Mouse (Mus musculus): ENCODE data around the gene Gm16442. TPM values are rescaled to one million over a fixed set of nuclear protein-coding genes. Genes with fewer than 3 reads are reported as not detected.
"Not testable (repeated sequence)": the region's sequence is repeated elsewhere in the genome, so short reads cannot be mapped to it uniquely, and the experiment has no call there.

Gene Gm16442
- not detected in 2 replicates for polyA plus RNA-seq (2016; fragmentation: Nextera tagmentation; extraction: Ambion mirVana)

GRCm38 (mm10) chr7:20122479-20122878 is at the start of gene Gm16442:
Gene Gm16442, minus strand, starts transcription at chr7:20122579.
- no CpG with 5 or more reads among the region's 2 CpGs for WGBS
- DNase-seq (ENCODE audit: low spot score); H3K9me3 ChIP-seq; H3K4me1 ChIP-seq; H3K27ac ChIP-seq (replicated peaks); H3K36me3 ChIP-seq (replicated peaks); H3K4me3 ChIP-seq; H3K27me3 ChIP-seq (replicated peaks; ENCODE audit: low read depth, poor library complexity, severe bottlenecking): not testable (repeated sequence)

DNA sequence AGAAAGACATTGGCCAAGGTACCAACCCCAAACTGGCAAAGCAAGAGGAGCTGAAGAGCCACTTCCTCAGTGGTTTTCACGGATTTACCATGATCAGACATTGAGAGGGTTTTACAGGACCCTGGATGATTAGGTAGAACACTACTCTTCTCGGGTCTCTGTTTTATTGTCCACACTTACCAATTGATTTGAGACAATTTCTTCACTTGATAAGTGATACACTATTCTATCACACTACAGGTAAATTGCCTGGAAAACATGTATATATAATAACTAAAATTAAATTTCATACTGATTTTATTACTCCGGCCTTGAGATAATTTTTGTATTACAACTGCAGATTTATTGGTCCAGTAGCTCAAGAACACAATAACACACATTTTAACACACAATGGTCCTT is 45.9 kb upstream of the Gm16442 start, which contains the start of gene Vmn1r94:
Gene Vmn1r94 (minus strand): TSS at position 101 of the 400 bp plus-strand sequence.
- no CpG with 5 or more reads among the region's 3 CpGs for WGBS

DNA sequence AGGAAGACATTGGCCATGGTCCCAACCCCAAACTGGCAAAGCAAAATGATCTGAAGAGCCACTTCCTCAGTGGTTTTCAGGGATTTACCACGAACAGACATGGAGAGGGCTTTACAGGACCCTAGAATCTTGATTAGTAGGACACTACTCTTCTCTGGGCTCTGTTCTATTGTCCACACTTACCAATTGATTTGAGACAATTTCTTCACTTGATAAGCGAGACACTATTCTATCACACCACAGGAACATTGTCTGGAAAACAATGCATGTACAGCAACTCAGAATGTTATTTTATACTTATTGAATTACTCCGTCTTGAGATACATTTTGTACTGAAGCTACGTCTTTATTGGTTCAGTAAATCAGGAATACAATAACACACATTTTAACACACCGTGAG is 16.6 kb upstream of the Gm16442 start, which contains the start of gene Vmn1r93:
Gene Vmn1r93 (minus strand): TSS at position 101 of the 400 bp plus-strand sequence.
- not testable (repeated sequence) for H3K4me3 ChIP-seq; H3K36me3 ChIP-seq (replicated peaks); H3K27me3 ChIP-seq (replicated peaks; ENCODE audit: low read depth, poor library complexity, severe bottlenecking); H3K27ac ChIP-seq (replicated peaks); DNase-seq (ENCODE audit: low spot score); H3K9me3 ChIP-seq; H3K4me1 ChIP-seq
- WGBS, result no CpG with 5 or more reads among the region's 5 CpGs

More for the DNA sequence above, 45.9 kb upstream of the Gm16442 start, which contains the start of gene Vmn1r94:
- not testable (repeated sequence) for H3K4me1 ChIP-seq; H3K36me3 ChIP-seq (replicated peaks); H3K27me3 ChIP-seq (replicated peaks; ENCODE audit: low read depth, poor library complexity, severe bottlenecking); H3K27ac ChIP-seq (replicated peaks); H3K4me3 ChIP-seq; DNase-seq (ENCODE audit: low spot score); H3K9me3 ChIP-seq

DNA sequence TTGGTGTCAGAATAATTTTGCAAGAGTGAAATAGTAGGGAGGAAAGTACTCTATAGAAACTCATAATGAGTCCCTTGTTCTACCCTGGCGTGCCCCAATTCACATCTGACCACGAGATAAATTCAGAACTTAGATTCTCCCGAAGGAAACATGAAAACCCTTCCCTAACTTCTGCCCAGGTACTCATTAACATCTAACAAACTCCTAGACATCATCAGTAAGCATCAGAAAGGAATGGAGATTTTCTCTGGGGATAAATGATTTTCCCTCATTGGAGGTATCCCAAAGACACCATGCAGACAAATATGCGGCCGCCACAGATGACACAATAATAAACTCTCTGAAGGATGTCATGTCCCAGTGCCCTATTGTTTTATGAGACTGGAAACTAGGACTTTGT is 23.0 kb downstream of the Gm16442 start, which contains the start of gene Vmn1r91:
Gene Vmn1r91 (plus strand): TSS at position 301 of the 400 bp plus-strand sequence.
- not testable (repeated sequence) for H3K27ac ChIP-seq (replicated peaks); H3K4me1 ChIP-seq; H3K9me3 ChIP-seq; H3K4me3 ChIP-seq; H3K36me3 ChIP-seq (replicated peaks); DNase-seq (ENCODE audit: low spot score); H3K27me3 ChIP-seq (replicated peaks; ENCODE audit: low read depth, poor library complexity, severe bottlenecking)
- 82% methylated on average over 5 of the region's 5 CpGs for WGBS

- not testable (repeated sequence) for H3K27me3 ChIP-seq (replicated peaks; ENCODE audit: low read depth, poor library complexity, severe bottlenecking); H3K27ac ChIP-seq (replicated peaks); DNase-seq (ENCODE audit: low spot score); H3K4me1 ChIP-seq; H3K4me3 ChIP-seq; H3K9me3 ChIP-seq; H3K36me3 ChIP-seq (replicated peaks)
- 71% methylated on average over 18 of the region's 18 CpGs for WGBS
Observed at GRCm38 (mm10) chr7:20078118-20078517, 44.3 kb downstream of the Gm16442 start.

Other genes starting within 250 kb of the Gm16442 start
- gene Ceacam19, start 234.6 kb downstream of the Gm16442 start, polyA plus RNA-seq (2016; fragmentation: Nextera tagmentation; extraction: Ambion mirVana), result not detected in 2 replicates
- 8.2 and 8.8 TPM in 2 replicates for gene Pvr, start 201.4 kb downstream of the Gm16442 start, polyA plus RNA-seq (2016; fragmentation: Nextera tagmentation; extraction: Ambion mirVana)
- 0.21 TPM in 1 of 2 replicates, not detected in the other for gene Igsf23, start 171.8 kb downstream of the Gm16442 start, polyA plus RNA-seq (2016; fragmentation: Nextera tagmentation; extraction: Ambion mirVana)
- gene Ceacam20, start 157.2 kb downstream of the Gm16442 start, polyA plus RNA-seq (2016; fragmentation: Nextera tagmentation; extraction: Ambion mirVana), result not detected in 2 replicates
- gene Nlrp9b, start 131.1 kb downstream of the Gm16442 start, polyA plus RNA-seq (2016; fragmentation: Nextera tagmentation; extraction: Ambion mirVana), result not detected in 2 replicates
- gene Vmn1r91, start 22.9 kb downstream of the Gm16442 start, polyA plus RNA-seq (2016; fragmentation: Nextera tagmentation; extraction: Ambion mirVana), result not detected in 2 replicates
- gene Vmn1r93, start 16.5 kb upstream of the Gm16442 start, polyA plus RNA-seq (2016; fragmentation: Nextera tagmentation; extraction: Ambion mirVana), result not detected in 2 replicates
- gene Vmn1r94, start 45.8 kb upstream of the Gm16442 start, polyA plus RNA-seq (2016; fragmentation: Nextera tagmentation; extraction: Ambion mirVana), result not detected in 2 replicates
- not detected in 2 replicates for gene Vmn1r95, start 71.1 kb upstream of the Gm16442 start, polyA plus RNA-seq (2016; fragmentation: Nextera tagmentation; extraction: Ambion mirVana)
- not detected in 2 replicates for gene Gm6164, start 83.0 kb upstream of the Gm16442 start, polyA plus RNA-seq (2016; fragmentation: Nextera tagmentation; extraction: Ambion mirVana)
- gene Gm4498, start 111.2 kb upstream of the Gm16442 start, polyA plus RNA-seq (2016; fragmentation: Nextera tagmentation; extraction: Ambion mirVana), result not detected in 2 replicates
- not detected in 2 replicates for gene Gm5890, start 140.3 kb upstream of the Gm16442 start, polyA plus RNA-seq (2016; fragmentation: Nextera tagmentation; extraction: Ambion mirVana)
- gene Gm4133, start 211.5 kb upstream of the Gm16442 start, polyA plus RNA-seq (2016; fragmentation: Nextera tagmentation; extraction: Ambion mirVana), result not detected in 2 replicates

Measured in embryonic facial prominence, embryonic 10.5 days (tissue).